Mouse (Mus musculus) MEL (cell line): ENCODE results near the gene Ssb. TPM values are rescaled to one million over a fixed set of nuclear protein-coding genes. Genes with fewer than 3 reads are reported as not detected.

Experiments
- DNase-seq: peaks from one replicate; pipeline ENCODE4 v3.0.0; 2011; ENCODE audit warnings: low read depth, low spot score
- H3K27ac ChIP-seq: 2 replicates; pipeline ENCODE4 v1.5.1; 2012; ENCODE audit warnings: low read depth, mild to moderate bottlenecking, control low read depth, low read length, moderate library complexity; ENCODE audit not compliant: control insufficient read depth
- H3K27me3 ChIP-seq, 2 experiments: fragments of 150-350 bp in 1 of 2; sonication (generic) in 1 of 2; 2 replicates each; pipeline ENCODE4 v1.6.1; 2012; ENCODE audit warnings: low read length in 2 of 2, mild to moderate bottlenecking in 2 of 2, improper control_type of control experiment in 1 of 2, moderate library complexity in 1 of 2; ENCODE audit not compliant: insufficient read depth in 2 of 2, control insufficient read depth in 1 of 2
- H3K36me3 ChIP-seq, 2 experiments: 2 replicates each; pipeline ENCODE4 v1.6.1; 2012 to 2014; ENCODE audit warnings: low read length in 2 of 2, improper control_type of control experiment in 1 of 2, inconsistent platforms in 1 of 2, mild to moderate bottlenecking in 1 of 2; ENCODE audit not compliant: insufficient read depth in 2 of 2, control insufficient read depth in 1 of 2
- H3K4me1 ChIP-seq, 2 experiments: fragments of 150-350 bp in 1 of 2; sonication (generic) in 1 of 2; 2 replicates each; pipeline ENCODE4 v1.6.1; 2012; ENCODE audit warnings: low read length in 2 of 2, improper control_type of control experiment in 1 of 2, mild to moderate bottlenecking in 1 of 2; ENCODE audit not compliant: insufficient read depth in 2 of 2, control insufficient read depth in 1 of 2
- H3K4me3 ChIP-seq, 2 experiments: fragments of 150-350 bp in 1 of 2; sonication (generic) in 1 of 2; 2 replicates each; pipeline ENCODE4 v1.5.1; 2012; ENCODE audit warnings: low read depth in 2 of 2, low read length in 2 of 2, mild to moderate bottlenecking in 2 of 2, moderate library complexity in 2 of 2, control low read depth in 1 of 2, improper control_type of control experiment in 1 of 2; ENCODE audit not compliant: control insufficient read depth in 1 of 2, insufficient read depth in 1 of 2
- H3K79me2 ChIP-seq: 2 replicates; pipeline ENCODE4 v1.6.1; 2012; ENCODE audit warnings: mild to moderate bottlenecking, low read length, moderate library complexity; ENCODE audit not compliant: control insufficient read depth, poor library complexity, insufficient read depth
- H3K9ac ChIP-seq: 2 replicates; pipeline ENCODE4 v1.6.1; 2012; ENCODE audit warnings: low read depth, mild to moderate bottlenecking, control low read depth, low read length, moderate library complexity; ENCODE audit not compliant: control insufficient read depth, poor library complexity, severe bottlenecking
- H3K9me3 ChIP-seq: fragments of 150-350 bp; sonication (generic); replicated peaks from 2 replicates; pipeline ENCODE4 v1.6.1; 2012; ENCODE audit warnings: mild to moderate bottlenecking, low read length, improper control_type of control experiment, moderate library complexity; ENCODE audit not compliant: insufficient read depth
- CHD1 ChIP-seq: IDR thresholded peaks from 2 replicates; pipeline ENCODE4 v1.6.1; 2012; ENCODE audit warnings: low read depth, mild to moderate bottlenecking, inconsistent platforms, low read length, improper control_type of control experiment
- CHD2 ChIP-seq: IDR thresholded peaks from 2 replicates; pipeline ENCODE4 v1.6.1; 2011; ENCODE audit warnings: low read length, improper control_type of control experiment
- CTCF ChIP-seq, 3 experiments: IDR thresholded peaks in 2 of 3; conservative IDR thresholded peaks in 1 of 3; 2 replicates each; pipeline ENCODE4 v1.5.1; 2011 to 2012; ENCODE audit warnings: low read length in 3 of 3, low read depth in 2 of 3, mild to moderate bottlenecking in 2 of 3, improper control_type of control experiment in 1 of 3, inconsistent platforms in 1 of 3, mixed read lengths in 1 of 3, moderate library complexity in 1 of 3; ENCODE audit not compliant: control insufficient read depth in 1 of 3, insufficient read depth in 1 of 3, poor library complexity in 1 of 3, severe bottlenecking in 1 of 3
- E2F4 ChIP-seq: IDR thresholded peaks from 2 replicates; pipeline ENCODE4 v1.6.1; 2011; ENCODE audit warnings: low read depth, low read length, improper control_type of control experiment, borderline replicate concordance
- ELF1 ChIP-seq: IDR thresholded peaks from 2 replicates; pipeline ENCODE4 v1.6.1; 2014; ENCODE audit warnings: low read depth, mild to moderate bottlenecking, inconsistent platforms, low read length, improper control_type of control experiment, moderate library complexity
- EP300 ChIP-seq, 2 experiments: IDR thresholded peaks; 2 replicates each; pipeline ENCODE4 v1.6.1; 2011; ENCODE audit warnings: improper control_type of control experiment in 2 of 2, low read length in 2 of 2, low read depth in 1 of 2, mild to moderate bottlenecking in 1 of 2
- ETS1 ChIP-seq: IDR thresholded peaks from 2 replicates; pipeline ENCODE4 v1.6.1; 2012; ENCODE audit warnings: low read depth, mild to moderate bottlenecking, inconsistent platforms, low read length, improper control_type of control experiment, moderate library complexity
- GABPA ChIP-seq: IDR thresholded peaks from 2 replicates; pipeline ENCODE4 v1.6.1; 2012; ENCODE audit warnings: low read depth, mild to moderate bottlenecking, inconsistent platforms, low read length, improper control_type of control experiment, moderate library complexity
- GATA1 ChIP-seq: IDR thresholded peaks from 2 replicates; pipeline ENCODE4 v1.6.1; 2011; ENCODE audit warnings: low read depth, low read length, improper control_type of control experiment
- HCFC1 ChIP-seq: IDR thresholded peaks from 2 replicates; pipeline ENCODE4 v1.6.1; 2012; ENCODE audit warnings: low read depth, mild to moderate bottlenecking, inconsistent platforms, low read length, improper control_type of control experiment, moderate library complexity
- JUND ChIP-seq: IDR thresholded peaks from 2 replicates; pipeline ENCODE4 v1.6.1; 2011; ENCODE audit warnings: low read depth, mild to moderate bottlenecking, improper control_type of control experiment, low read length
- KAT2A ChIP-seq: conservative IDR thresholded peaks from 2 replicates; pipeline ENCODE4 v1.6.1; 2012; ENCODE audit warnings: low read depth, low read length, improper control_type of control experiment, inconsistent platforms
- MAFK ChIP-seq: IDR thresholded peaks from 2 replicates; pipeline ENCODE4 v1.6.1; 2011; ENCODE audit warnings: low read depth, mild to moderate bottlenecking, low read length, improper control_type of control experiment, borderline replicate concordance
- MAX ChIP-seq: IDR thresholded peaks from 2 replicates; pipeline ENCODE4 v1.6.1; 2011; ENCODE audit warnings: low read length, improper control_type of control experiment
- MAZ ChIP-seq: IDR thresholded peaks from 2 replicates; pipeline ENCODE4 v1.6.1; 2012; ENCODE audit warnings: low read depth, mild to moderate bottlenecking, inconsistent platforms, low read length, improper control_type of control experiment
- MEF2A ChIP-seq: IDR thresholded peaks from 2 replicates; pipeline ENCODE4 v1.6.1; 2014; ENCODE audit warnings: low read depth, mild to moderate bottlenecking, inconsistent platforms, low read length, improper control_type of control experiment; ENCODE audit not compliant: poor library complexity, insufficient replicate concordance, severe bottlenecking; ENCODE audit errors: extremely low read depth
- MYB ChIP-seq: IDR thresholded peaks from 2 replicates; pipeline ENCODE4 v1.6.1; 2011; ENCODE audit warnings: mild to moderate bottlenecking, low read depth, low read length, improper control_type of control experiment
- MYC ChIP-seq: IDR thresholded peaks from 2 replicates; pipeline ENCODE4 v1.6.1; 2011; ENCODE audit warnings: low read depth, mild to moderate bottlenecking, low read length, improper control_type of control experiment, moderate library complexity
- NELFE ChIP-seq: IDR thresholded peaks from 2 replicates; pipeline ENCODE4 v1.6.1; 2011; ENCODE audit warnings: low read depth, low read length, improper control_type of control experiment
- NRF1 ChIP-seq: IDR thresholded peaks from 2 replicates; pipeline ENCODE4 v1.6.1; 2014; ENCODE audit warnings: low read depth, mild to moderate bottlenecking, inconsistent platforms, low read length, improper control_type of control experiment, moderate library complexity; ENCODE audit not compliant: poor library complexity, insufficient read depth, severe bottlenecking
- POLR2A ChIP-seq, 2 experiments: IDR thresholded peaks; 2 replicates each; pipeline ENCODE4 v1.6.1; 2011 to 2012; ENCODE audit warnings: low read length in 2 of 2, mild to moderate bottlenecking in 2 of 2, control low read depth in 1 of 2, improper control_type of control experiment in 1 of 2, low read depth in 1 of 2, moderate library complexity in 1 of 2; ENCODE audit not compliant: control insufficient read depth in 1 of 2, insufficient read depth in 1 of 2, poor library complexity in 1 of 2
- POLR2AphosphoS2 ChIP-seq: IDR thresholded peaks from 2 replicates; pipeline ENCODE4 v1.6.1; 2011; ENCODE audit warnings: low read length, improper control_type of control experiment
- POLR2AphosphoS5 ChIP-seq: IDR thresholded peaks from 2 replicates; pipeline ENCODE4 v1.6.1; 2012; ENCODE audit warnings: low read depth, borderline replicate concordance, mild to moderate bottlenecking, inconsistent platforms, low read length, moderate library complexity, mixed read lengths
- RAD21 ChIP-seq: IDR thresholded peaks from 2 replicates; pipeline ENCODE4 v1.6.1; 2011; ENCODE audit warnings: mild to moderate bottlenecking, low read depth, low read length, improper control_type of control experiment
- RCOR1 ChIP-seq: IDR thresholded peaks from 2 replicates; pipeline ENCODE4 v1.6.1; 2012; ENCODE audit warnings: low read depth, mild to moderate bottlenecking, inconsistent platforms, low read length, improper control_type of control experiment
- SIN3A ChIP-seq: IDR thresholded peaks from 2 replicates; pipeline ENCODE4 v1.6.1; 2012; ENCODE audit warnings: low read length, improper control_type of control experiment, inconsistent platforms
- TAL1 ChIP-seq: IDR thresholded peaks from 2 replicates; pipeline ENCODE4 v1.6.1; 2012; ENCODE audit warnings: mild to moderate bottlenecking, inconsistent platforms, low read length, moderate library complexity, mixed read lengths
- TBP ChIP-seq: IDR thresholded peaks from 2 replicates; pipeline ENCODE4 v1.8.0; 2011; ENCODE audit warnings: low read depth, low read length, improper control_type of control experiment
- TCF12 ChIP-seq: IDR thresholded peaks from 2 replicates; pipeline ENCODE4 v1.6.1; 2014; ENCODE audit warnings: low read depth, mild to moderate bottlenecking, inconsistent platforms, low read length, improper control_type of control experiment, moderate library complexity
- UBTF ChIP-seq: IDR thresholded peaks from 2 replicates; pipeline ENCODE4 v1.6.1; 2012; ENCODE audit warnings: low read depth, mild to moderate bottlenecking, inconsistent platforms, low read length, improper control_type of control experiment, moderate library complexity, borderline replicate concordance; ENCODE audit not compliant: insufficient read depth
- USF1 ChIP-seq: IDR thresholded peaks from 2 replicates; pipeline ENCODE4 v1.6.1; 2014; ENCODE audit warnings: low read depth, mild to moderate bottlenecking, inconsistent platforms, low read length, improper control_type of control experiment, moderate library complexity
- USF2 ChIP-seq, 2 experiments: IDR thresholded peaks; 2 replicates each; pipeline ENCODE4 v1.6.1; 2011 to 2012; ENCODE audit warnings: improper control_type of control experiment in 2 of 2, low read length in 2 of 2, borderline replicate concordance in 1 of 2, inconsistent platforms in 1 of 2, low read depth in 1 of 2, mild to moderate bottlenecking in 1 of 2; ENCODE audit not compliant: insufficient read depth in 1 of 2
- ZC3H11A ChIP-seq: IDR thresholded peaks from 2 replicates; pipeline ENCODE4 v1.6.1; 2012; ENCODE audit warnings: low read depth, mild to moderate bottlenecking, inconsistent platforms, low read length, improper control_type of control experiment
- ZNF384 ChIP-seq: IDR thresholded peaks from 2 replicates; pipeline ENCODE4 v1.6.1; 2012; ENCODE audit warnings: low read depth, mild to moderate bottlenecking, inconsistent platforms, low read length, improper control_type of control experiment
- polyA plus RNA-seq, 2 experiments: library from polyadenylated mRNA; stranded (reverse) in 1 of 2; unstranded in 1 of 2; fragments of >175 nt in 1 of 2; fragments of >200 nt in 1 of 2; gene quantifications; 2 replicates each; pipeline versions ENCODE4 v1.2.1 to v1.2.4; 2012; ENCODE audit warnings: low replicate concordance in 2 of 2, low read depth in 1 of 2; ENCODE audit not compliant: insufficient read length in 2 of 2, insufficient read depth in 1 of 2, missing spikeins in 1 of 2
- total RNA-seq: library from RNA; depleted of rRNA; stranded (reverse); fragments of 300-350 nt; gene quantifications from 2 replicates; pipeline ENCODE4 v1.2.3, GENCODE M21; 2012

The Ssb gene
- total and polyA plus RNA-seq, 3 experiments: 219 to 1,377 (median 357) TPM

- no peak for TF ChIP-seq MAZ
- no peak for TF ChIP-seq TAL1
Observed at GRCm38 (mm10) chr2:69851427-69852058, 9.8 kb upstream of the Ssb start (continued).

- H3K27ac ChIP-seq: peak overlapping the region; percentile 55
- H3K27me3 ChIP-seq: no peaks in the 10 kb centered on the region
- peaks cover 7 to 14% of the 10 kb centered on the region in 2 experiments for H3K4me1 ChIP-seq
- H3K9ac ChIP-seq: peak overlapping the region; percentile 58
- H3K79me2 ChIP-seq: peaks cover under 1% of the 10 kb centered on the region
- H3K36me3 ChIP-seq: peaks cover 0 to 15% of the 10 kb centered on the region in 2 experiments; a peak in 2 of 4 replicates
- peak overlapping the region; percentile 26 to 40 for H3K4me3 ChIP-seq
- H3K9me3 ChIP-seq: no peaks in the 10 kb centered on the region
- peak; percentile 95 for DNase-seq
- TF ChIP-seq MAZ (0 out of 2 replicates have a peak, but pooled peaks have one; percentile 42), GATA1 (peak; percentile 74), HCFC1 (peak; percentile 76), TBP (peak; percentile 50; the same call in 1 of the 2 replicates), EP300 (IDR thresholded peaks at IDR 0.05; ENCODE audit: low read depth in 1 of 2, low read length in 2 of 2) (peak; percentile 50 to 66), CHD1 (no peak), RCOR1 (peak; percentile 68), ELF1 (peak; percentile 89), TAL1 (no peak), TCF12 (peak; percentile 50), POLR2A (IDR thresholded peaks at IDR 0.05; ENCODE audit: control insufficient read depth in 1 of 2, insufficient read depth in 1 of 2, low read depth in 1 of 2, low read length in 2 of 2, poor library complexity in 1 of 2) (peak in 1 of 2 experiments; percentile 34; a peak in 1 of 4 replicates), ZNF384 (peak; percentile 79), ZC3H11A (no peak), USF2 (IDR thresholded peaks at IDR 0.05; ENCODE audit: borderline replicate concordance in 1 of 2, insufficient read depth in 1 of 2, low read depth in 1 of 2, low read length in 2 of 2) (no peak), UBTF (no peak), MEF2A (no peak), NRF1 (peak; percentile 63), MYC (peak; percentile 80), POLR2AphosphoS2 (no peak), MAX (peak; percentile 76), MAFK (no peak), CTCF (IDR thresholded peaks at IDR 0.05 in 2 of 3, conservative IDR thresholded peaks at IDR 0.05 in 1 of 3; ENCODE audit: control insufficient read depth in 1 of 3, insufficient read depth in 1 of 3, low read depth in 2 of 3, low read length in 3 of 3, poor library complexity in 1 of 3, severe bottlenecking in 1 of 3) (peak; percentile 60 to 70 (median 63)), USF1 (no peak), NELFE (no peak), POLR2AphosphoS5 (no peak), CHD2 (no peak), RAD21 (no peak; the same call in 1 of the 2 replicates), SIN3A (peak; percentile 92), KAT2A (no peak), JUND (no peak), MYB (no peak), GABPA (no peak), E2F4 (no peak), ETS1 (peak; percentile 62; the same call in 1 of the 2 replicates)
Observed at GRCm38 (mm10) chr2:69856392-69856791, 5.0 kb upstream of the Ssb start.
